Mouse (Mus musculus) cerebellum, adult 9-11 months (tissue): ENCODE measurements around the gene Agap1.

Experiments used
- DNase-seq: peaks from one replicate; pipeline ENCODE4 v3.0.0; 2022

Agap1 gene

DNA sequence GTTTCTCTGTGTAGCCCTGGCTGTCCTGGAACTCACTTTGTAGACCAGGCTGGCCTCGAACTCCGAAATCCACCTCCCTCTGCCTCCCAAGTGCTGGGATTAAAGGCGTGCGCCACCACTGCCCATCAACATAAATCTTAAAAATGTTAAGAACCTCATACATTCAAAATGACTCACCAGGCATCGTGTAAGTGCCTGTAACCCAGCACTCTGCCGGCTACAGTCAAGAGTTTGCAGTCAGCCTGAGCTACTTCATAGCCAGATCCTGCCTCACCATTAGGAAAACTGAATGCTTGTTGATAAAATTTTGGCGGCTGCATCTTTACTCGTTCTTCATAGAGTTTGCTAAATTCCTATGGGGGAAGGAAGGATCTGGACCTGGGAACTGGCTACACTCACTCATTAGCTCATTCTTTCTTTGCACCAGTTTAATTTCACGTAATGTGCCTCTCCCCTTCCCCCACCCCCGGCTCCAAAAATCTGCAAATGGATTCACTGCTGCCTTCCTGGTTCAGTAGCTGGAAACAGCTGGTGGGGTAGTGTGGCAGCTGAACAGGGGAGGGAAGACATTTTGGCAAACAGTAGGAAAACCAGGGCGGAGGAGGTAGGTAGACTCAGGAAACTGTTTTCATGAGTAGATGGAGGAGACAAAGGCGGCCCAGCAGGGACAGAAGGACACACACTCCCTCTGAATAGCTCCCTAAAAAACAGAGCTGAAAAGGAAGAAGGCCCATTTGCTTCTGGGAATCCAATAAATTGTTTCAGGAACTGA is 415.7 kb downstream of the Agap1 start:
- no peak for DNase-seq

- DNase-seq, result no peak
These were observed 416.3 kb downstream of the Agap1 start for GRCm38 (mm10) chr1:89870906-89871211.

- DNase-seq, result no peak
These were observed 421.9 kb downstream of the Agap1 start for GRCm38 (mm10) chr1:89876346-89877072.

DNA sequence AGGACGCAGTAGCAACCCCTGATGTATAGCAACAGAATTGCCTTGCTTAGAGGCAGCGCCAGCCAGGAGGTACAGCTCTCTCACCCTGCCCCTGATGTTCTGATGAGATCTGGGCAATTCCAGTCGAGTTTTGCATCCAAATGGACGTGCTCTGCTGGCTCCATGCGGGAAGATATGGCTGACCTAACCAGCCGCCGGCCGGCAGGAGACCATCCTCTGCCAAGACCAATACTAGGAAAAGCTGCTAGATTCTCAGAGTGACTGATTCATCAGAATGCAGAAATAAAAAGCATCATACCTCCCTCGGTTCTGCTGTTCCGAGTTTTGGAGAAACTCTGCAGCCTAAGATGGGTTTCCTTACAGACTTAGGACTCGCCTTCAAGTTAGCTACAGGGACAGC is 423.9 kb downstream of the Agap1 start:
- DNase-seq, result peak; percentile 33

- DNase-seq, result no peak
These were observed 425.6 kb downstream of the Agap1 start for GRCm38 (mm10) chr1:89880193-89880592.

GRCm38 (mm10) chr1:89880834-89881233 is 426.2 kb downstream of the Agap1 start:
- no peak for DNase-seq

GRCm38 (mm10) chr1:89884335-89884734 is 429.7 kb downstream of the Agap1 start:
- DNase-seq, result no peak

DNA sequence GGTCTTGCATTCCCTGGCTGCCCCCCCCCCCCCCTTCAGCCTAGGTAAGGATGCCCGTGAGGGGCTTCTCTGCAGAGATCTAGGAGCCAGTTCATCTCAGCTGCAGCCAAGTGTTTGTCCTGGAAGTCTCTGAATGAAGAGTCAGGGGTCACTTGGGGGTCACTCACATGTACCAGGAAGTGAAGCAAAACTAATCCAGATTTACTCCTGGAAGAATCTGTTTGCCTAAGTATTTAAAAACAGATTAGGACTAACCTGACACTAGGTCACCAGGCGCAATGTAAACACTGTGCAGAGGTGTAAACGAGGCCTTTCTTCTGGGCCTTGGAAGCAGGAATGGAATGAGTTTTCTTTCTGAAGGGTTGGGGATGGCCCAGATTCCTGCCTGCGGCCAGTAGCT is 431.1 kb downstream of the Agap1 start:
- DNase-seq, result no peak

DNA sequence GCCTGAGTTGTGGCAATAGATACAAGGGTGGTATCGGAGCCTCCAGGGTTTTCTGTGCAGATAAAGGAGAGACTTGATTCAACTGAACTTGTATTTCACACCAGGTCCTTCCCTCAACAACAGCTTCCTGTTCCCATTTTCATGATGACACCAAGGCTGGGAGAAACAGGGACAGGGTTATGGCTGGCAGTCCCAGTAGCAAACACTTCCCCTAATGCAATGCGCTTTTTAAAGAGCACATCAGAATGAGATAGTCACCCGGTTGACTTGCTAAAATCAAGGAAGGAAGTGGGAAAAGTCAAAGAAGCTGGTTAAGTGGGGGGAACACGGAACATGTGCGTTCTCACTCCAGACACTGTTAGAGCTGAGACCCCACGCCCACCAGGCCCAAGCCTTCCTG is 436.8 kb downstream of the Agap1 start:
- no peak for DNase-seq

GRCm38 (mm10) chr1:89892281-89892680 is 437.7 kb downstream of the Agap1 start:
- DNase-seq, result no peak

- DNase-seq, result no peak
These were observed 441.2 kb downstream of the Agap1 start for GRCm38 (mm10) chr1:89895801-89896200.

GRCm38 (mm10) chr1:89899036-89899435 is 444.4 kb downstream of the Agap1 start:
- no peak for DNase-seq

DNA sequence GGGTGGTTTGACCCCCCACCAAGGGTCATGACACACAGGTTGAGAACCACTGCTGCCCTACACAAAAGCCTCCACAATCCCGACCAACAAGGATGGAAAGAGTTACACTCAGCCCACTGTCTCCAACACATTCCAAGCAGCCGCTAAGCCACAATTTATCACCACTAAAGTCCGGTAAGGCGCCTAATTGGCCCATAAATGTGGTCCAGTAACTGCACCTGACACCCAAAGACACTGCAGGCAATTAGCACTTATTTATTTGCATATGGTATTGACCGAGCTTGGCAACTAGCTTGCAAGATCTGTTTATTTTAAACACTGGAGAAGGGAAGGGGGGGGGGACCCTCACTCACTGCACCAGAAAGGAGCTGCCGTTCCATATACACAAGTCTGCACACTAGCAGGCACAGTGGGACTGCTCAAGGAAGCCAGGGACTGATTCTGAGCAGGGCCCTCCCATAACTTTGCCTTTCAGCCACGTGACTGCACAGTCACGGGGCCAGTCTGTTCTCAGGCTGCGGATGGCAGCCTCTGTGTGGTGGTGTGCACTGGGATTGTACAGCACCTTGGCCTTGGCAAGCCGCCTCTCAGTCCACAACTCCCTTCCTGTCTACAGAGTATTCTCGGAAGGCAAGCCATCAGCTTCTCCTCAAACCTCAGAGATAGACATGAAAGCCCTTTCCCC is 445.3 kb downstream of the Agap1 start:
- DNase-seq, result no peak

- no peak for DNase-seq
These were observed 446.8 kb downstream of the Agap1 start for GRCm38 (mm10) chr1:89901381-89901780.

GRCm38 (mm10) chr1:89902236-89902635 is 447.6 kb downstream of the Agap1 start:
- no peak for DNase-seq

DNA sequence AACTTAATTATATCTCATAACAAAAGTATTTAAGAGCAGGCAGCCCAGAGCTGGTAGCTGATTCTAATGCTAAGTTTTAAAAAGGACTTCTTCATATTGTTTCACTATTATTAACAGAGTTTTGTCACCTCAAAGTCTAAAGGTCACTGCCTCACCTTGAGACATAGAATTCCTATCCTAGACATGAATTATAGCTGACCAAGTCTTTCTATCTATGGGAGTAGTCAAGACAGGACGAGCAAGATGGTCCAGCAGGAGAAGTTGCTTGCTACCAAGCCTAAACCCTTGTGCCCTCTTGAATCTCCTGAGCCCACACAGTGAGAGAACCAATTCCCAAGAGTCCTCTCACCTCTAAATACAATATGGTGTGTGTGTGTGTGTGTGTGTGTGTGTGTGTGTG is 448.0 kb downstream of the Agap1 start:
- no peak for DNase-seq

DNA sequence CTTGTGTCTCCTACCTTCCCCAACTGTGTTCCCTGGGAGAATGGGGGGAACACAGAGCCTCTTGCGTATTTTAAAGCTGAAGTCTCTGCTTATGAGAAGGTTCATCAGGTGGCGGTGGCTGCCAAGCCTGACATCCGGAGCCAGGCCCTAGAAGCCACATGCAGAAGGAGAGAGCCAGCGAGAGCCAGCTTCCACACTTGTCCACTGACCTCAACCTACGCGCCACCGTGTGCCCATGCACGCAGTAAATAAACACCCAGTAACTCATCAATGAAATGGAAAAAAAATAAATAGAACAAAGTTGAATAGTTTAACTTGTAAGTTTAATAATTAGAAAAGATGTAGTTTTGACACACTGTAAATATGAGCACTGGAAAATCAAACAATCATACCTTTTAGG is 455.2 kb downstream of the Agap1 start:
- DNase-seq, result no peak

DNA sequence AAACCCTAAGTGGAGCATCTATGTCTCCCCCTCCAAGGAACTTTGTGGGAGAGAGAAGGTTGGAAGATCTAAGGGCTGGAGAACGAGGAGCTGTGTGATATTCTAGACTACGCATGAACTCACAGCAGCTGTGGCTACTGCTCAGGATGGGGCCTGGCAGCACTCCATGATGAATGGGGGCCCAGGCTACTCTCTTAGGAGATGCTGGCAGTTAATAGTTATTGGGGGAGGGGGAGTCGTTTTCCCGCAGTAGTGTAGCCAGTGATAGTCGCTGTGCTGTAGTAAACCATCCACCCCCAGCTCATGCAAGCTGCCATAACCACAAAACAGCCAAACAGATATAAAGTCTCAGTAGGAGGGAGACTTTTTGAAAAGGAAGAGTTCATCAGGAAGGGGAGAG is 457.8 kb downstream of the Agap1 start:
- DNase-seq, result no peak

GRCm38 (mm10) chr1:89913611-89914010 is 459.0 kb downstream of the Agap1 start:
- no peak for DNase-seq

DNA sequence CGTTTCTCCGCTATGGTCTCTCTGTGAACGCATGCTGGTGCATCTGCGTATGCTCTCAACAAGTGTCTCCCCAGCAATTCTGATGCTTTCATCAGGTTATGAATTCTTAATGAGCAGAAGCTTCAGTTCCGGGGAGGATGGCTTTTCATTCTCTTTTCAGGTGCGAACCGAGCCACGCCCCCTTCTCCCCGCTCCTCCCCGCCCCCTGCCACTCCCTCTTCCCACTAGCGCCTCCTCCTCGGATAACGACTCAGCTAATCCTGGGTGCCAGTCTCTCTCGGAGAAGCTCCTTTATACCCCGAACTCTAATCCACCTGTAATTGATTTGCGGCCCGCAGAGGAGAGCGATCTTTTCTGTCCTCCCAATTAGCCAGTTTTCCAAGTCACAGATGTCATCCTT is 463.5 kb downstream of the Agap1 start:
- DNase-seq, result no peak

- DNase-seq, result no peak
These were observed 464.6 kb downstream of the Agap1 start for GRCm38 (mm10) chr1:89919206-89919605.

DNA sequence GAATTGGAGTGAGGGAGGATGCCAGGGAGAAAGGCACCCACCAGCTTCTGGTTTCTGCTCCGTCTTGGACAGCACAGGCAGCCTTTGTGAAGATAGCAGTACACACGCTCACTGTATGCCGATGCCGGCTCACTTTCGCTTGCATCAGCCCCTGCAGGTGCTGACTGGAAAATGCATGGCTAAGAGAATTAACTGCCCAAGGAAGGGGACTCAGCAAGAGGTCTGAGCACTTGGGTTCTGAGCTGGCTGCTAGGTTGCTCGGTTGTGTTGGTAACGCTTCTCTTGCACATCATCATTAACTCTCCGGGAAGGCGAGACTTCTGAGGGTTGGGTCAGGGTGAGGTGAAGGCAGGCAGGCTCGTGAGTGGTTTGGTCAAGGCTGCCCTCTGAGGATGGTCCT is 467.2 kb downstream of the Agap1 start:
- DNase-seq, result no peak

DNA sequence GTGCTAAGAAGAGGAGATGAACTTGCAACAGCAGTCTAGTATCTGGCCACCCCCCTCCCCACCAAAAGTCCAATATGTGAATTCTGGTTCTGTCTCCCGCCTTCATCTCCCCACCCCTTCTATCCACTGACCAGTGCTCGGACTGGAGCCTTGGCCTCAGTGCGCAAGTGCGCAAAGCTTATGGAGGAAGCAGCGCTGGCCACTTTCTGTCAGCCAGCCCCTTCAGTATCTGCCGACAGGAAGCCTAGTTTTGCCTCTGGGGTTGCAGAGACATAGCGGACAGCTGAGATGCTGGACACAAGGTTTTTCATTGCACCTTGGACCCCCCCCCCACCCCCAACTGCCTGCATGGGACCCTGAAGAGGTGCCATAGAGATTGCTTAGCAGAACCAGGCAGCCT is 467.7 kb downstream of the Agap1 start:
- no peak for DNase-seq
